8 mouse cellular contexts compared by ENCODE assay signal in the genomic region with DNA sequence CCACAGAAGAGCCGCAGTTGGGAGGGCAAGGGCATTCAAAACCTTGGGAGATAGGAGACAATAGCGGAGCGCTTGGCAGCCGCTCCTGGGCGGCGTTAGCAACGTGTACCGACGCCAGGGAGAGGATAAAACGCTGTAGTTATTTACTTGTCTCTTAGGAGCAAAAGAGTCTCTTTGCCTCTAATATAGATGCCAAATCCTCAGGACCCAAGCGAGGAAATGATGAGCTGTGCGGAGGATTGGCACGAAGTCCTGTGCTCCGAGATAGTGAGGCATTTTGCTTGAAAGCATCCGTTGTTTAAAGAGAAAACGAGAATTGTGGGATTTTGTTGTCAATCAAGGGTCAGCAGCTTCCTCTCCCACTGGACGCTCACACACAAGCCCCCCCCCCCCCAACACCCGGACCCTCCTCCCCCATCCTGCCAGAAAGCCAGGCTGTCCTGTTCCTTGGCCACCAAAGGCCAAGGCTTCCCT.
A peak's percentile ranks its signal among the peaks of the same experiment; 100 is the strongest.
DNase-seq lines count a peak whose midpoint lies in the region; ATAC-seq and TF ChIP-seq lines count a peak whose summit lies in the region.

No protein-coding gene starts in this region.

- peaks cover 5% of the 10 kb centered on the region for H3K4me1 ChIP-seq in cortical plate, adult 2 months (ENCODE audit: control insufficient read depth, insufficient read depth, low read length)
- peaks cover 14% of the 10 kb centered on the region; the same call in 1 of the 2 replicates for H3K4me1 ChIP-seq in hindbrain, postnatal 0 days (ENCODE audit: insufficient read depth, low read length)
- peaks cover 45% of the 10 kb centered on the region for H3K4me1 ChIP-seq in midbrain, embryonic 12.5 days

- no peaks in the 10 kb centered on the region for H3K36me3 ChIP-seq in hindbrain, postnatal 0 days (ENCODE audit: insufficient read depth, low read length)
- no peaks in the 10 kb centered on the region for H3K36me3 ChIP-seq in midbrain, embryonic 12.5 days

- DNase-seq in embryo, embryonic 10 days (ENCODE audit: low spot score): peak; percentile 16
- DNase-seq in embryo, embryonic 11 days: no peak
- DNase-seq in hindbrain, postnatal 0 days (ENCODE audit: low spot score): peak; percentile 80
- DNase-seq in spleen, postnatal 10 days (ENCODE audit: low spot score in 2 of 2): no peak
- no peak for DNase-seq in liver
- no peak for DNase-seq in gastrocnemius, postnatal 10 days

- H3K9ac ChIP-seq in hindbrain, postnatal 0 days (replicated peaks; ENCODE audit: low read length): peak overlapping the region; percentile 33
- H3K9ac ChIP-seq in midbrain, embryonic 12.5 days (replicated peaks): 0 out of 2 replicates have a peak overlapping the region, but pooled peaks have one; percentile 28

- no peak for TF ChIP-seq CTCF in cortical plate, adult 2 months (IDR thresholded peaks at IDR 0.05; ENCODE audit: extremely low read depth, insufficient read depth, low read length)
- TF ChIP-seq CTCF in hindbrain, postnatal 0 days (IDR thresholded peaks at IDR 0.05; ENCODE audit: low read depth): no peak

- no peak overlapping the region for H3K27ac ChIP-seq in cortical plate, adult 2 months (ENCODE audit: insufficient read depth, low read length)
- peak overlapping the region; percentile 78 for H3K27ac ChIP-seq in hindbrain, postnatal 0 days
- peak overlapping the region; percentile 65 for H3K27ac ChIP-seq in midbrain, embryonic 12.5 days (replicated peaks)

- no peaks in the 10 kb centered on the region for H3K9me3 ChIP-seq in hindbrain, postnatal 0 days (ENCODE audit: low read length)
- H3K9me3 ChIP-seq in midbrain, embryonic 12.5 days: no peaks in the 10 kb centered on the region

- H3K4me3 ChIP-seq in cortical plate, adult 2 months (ENCODE audit: insufficient read depth, low read length): peak overlapping the region; percentile 17
- H3K4me3 ChIP-seq in hindbrain, postnatal 0 days (ENCODE audit: low read length): peak overlapping the region; percentile 28
- peak overlapping the region; percentile 23; the same call in 1 of the 2 replicates for H3K4me3 ChIP-seq in midbrain, embryonic 12.5 days

- WGBS in hindbrain, postnatal 0 days: 9% methylated on average over 18 of the region's 18 CpGs
- 24% methylated on average over 18 of the region's 18 CpGs for WGBS in midbrain, embryonic 12.5 days

- H3K4me2 ChIP-seq in hindbrain, postnatal 0 days (ENCODE audit: low read depth, low read length): peak overlapping the region; percentile 59
- peak overlapping the region; percentile 48 for H3K4me2 ChIP-seq in midbrain, embryonic 12.5 days (replicated peaks)

- ATAC-seq in hindbrain, postnatal 0 days: peak; percentile 84
- peak; percentile 71 for ATAC-seq in midbrain, embryonic 12.5 days (ENCODE audit: low FRiP score, low read depth)

- H3K27me3 ChIP-seq in hindbrain, postnatal 0 days (ENCODE audit: insufficient read depth, low read length): no peaks in the 10 kb centered on the region
- peaks cover 16% of the 10 kb centered on the region for H3K27me3 ChIP-seq in midbrain, embryonic 12.5 days

- no peak for TF ChIP-seq POLR2A in cortical plate, adult 2 months (IDR thresholded peaks at IDR 0.05; ENCODE audit: extremely low read depth, insufficient read depth, low read length)

Comparison
In these comparisons a context has a peak if more than half of its experiments do, and no peak if none do; other contexts are left out.
1. DNase-seq: peak in embryo, embryonic 10 days (single experiment) and hindbrain, postnatal 0 days (single experiment); none in embryo, embryonic 11 days (single experiment), spleen, postnatal 10 days (0 of 2), liver (single experiment) and gastrocnemius, postnatal 10 days (single experiment).
2. Peak in every context shown above with its lines, with median percentiles within 50 percentile points of each other: H3K4me3 ChIP-seq.